Mouse (Mus musculus) myocyte (in vitro differentiated cells): ENCODE measurements around the gene Ccr6. TPM values are rescaled to one million over a fixed set of nuclear protein-coding genes. Genes with fewer than 3 reads are reported as not detected.
A peak's percentile ranks its signal among the peaks of the same experiment; 100 is the strongest.
"Not testable (repeated sequence)": the region's sequence is repeated elsewhere in the genome, so short reads cannot be mapped to it uniquely, and the experiment has no call there.

Experiments
- H3K27me3 ChIP-seq: one replicate; pipeline ENCODE4 v1.6.1; 2011; ENCODE audit not compliant: control insufficient read depth, insufficient read depth, insufficient read length
- H3K36me3 ChIP-seq: one replicate; pipeline ENCODE4 v1.6.1; 2011; ENCODE audit not compliant: control insufficient read depth, insufficient read depth
- H3K4me2 ChIP-seq: one replicate; pipeline ENCODE4 v1.6.1; 2011; ENCODE audit warnings: low read depth, control low read depth
- H3K4me3 ChIP-seq: one replicate; pipeline ENCODE4 v1.5.1; 2011; ENCODE audit warnings: mild to moderate bottlenecking, control low read depth, moderate library complexity
- H3K79me2 ChIP-seq: one replicate; pipeline ENCODE4 v1.6.1; 2011; ENCODE audit not compliant: control insufficient read depth, insufficient read depth
- H3ac ChIP-seq: one replicate; pipeline ENCODE4 v1.6.1; 2011; ENCODE audit not compliant: control insufficient read depth, insufficient read length
- CEBPB ChIP-seq: IDR thresholded peaks from 2 replicates; pipeline ENCODE4 v1.6.1; 2011; ENCODE audit warnings: mild to moderate bottlenecking, moderate library complexity; ENCODE audit not compliant: poor library complexity, insufficient read depth, severe bottlenecking
- E2F4 ChIP-seq: IDR thresholded peaks from one replicate; pipeline ENCODE4 v1.6.1; 2011; ENCODE audit warnings: mild to moderate bottlenecking, control low read depth, moderate library complexity; ENCODE audit not compliant: insufficient read depth
- MAX ChIP-seq: IDR thresholded peaks from one replicate; pipeline ENCODE4 v1.6.1; 2011; ENCODE audit warnings: low read depth, mild to moderate bottlenecking, control low read depth
- MYOD1 ChIP-seq, 3 experiments: IDR thresholded peaks; one replicate each; pipeline ENCODE4 v1.6.1; 2011; ENCODE audit warnings: control low read depth in 2 of 3, low read depth in 2 of 3, mild to moderate bottlenecking in 2 of 3, moderate library complexity in 1 of 3; ENCODE audit not compliant: insufficient read length in 2 of 3, control insufficient read depth in 1 of 3
- MYOG ChIP-seq, 3 experiments: IDR thresholded peaks; one replicate each; pipeline ENCODE4 v1.6.1; 2011; ENCODE audit warnings: control low read depth in 2 of 3, low read depth in 2 of 3, mild to moderate bottlenecking in 2 of 3; ENCODE audit not compliant: insufficient read length in 2 of 3, control insufficient read depth in 1 of 3, insufficient read depth in 1 of 3
- POLR2A ChIP-seq: IDR thresholded peaks from one replicate; pipeline ENCODE4 v1.6.1; 2011; ENCODE audit warnings: low read depth, mild to moderate bottlenecking, control low read depth, moderate library complexity; ENCODE audit not compliant: insufficient read length
- POLR2AphosphoS2 ChIP-seq: IDR thresholded peaks from one replicate; pipeline ENCODE4 v1.6.1; 2011; ENCODE audit warnings: low read depth, control low read depth; ENCODE audit not compliant: insufficient read length
- REST ChIP-seq: IDR thresholded peaks from one replicate; pipeline ENCODE4 v1.6.1; 2011; ENCODE audit warnings: mild to moderate bottlenecking, control low read depth, moderate library complexity; ENCODE audit not compliant: insufficient read depth, insufficient read length
- SRF ChIP-seq: IDR thresholded peaks from one replicate; pipeline ENCODE4 v1.6.1; 2011; ENCODE audit warnings: low read depth; ENCODE audit not compliant: control insufficient read depth, insufficient read length
- TCF12 ChIP-seq: IDR thresholded peaks from one replicate; pipeline ENCODE4 v1.6.1; 2011; ENCODE audit warnings: mild to moderate bottlenecking, control low read depth; ENCODE audit not compliant: poor library complexity, insufficient read depth, severe bottlenecking
- TCF3 ChIP-seq: IDR thresholded peaks from one replicate; pipeline ENCODE4 v1.6.1; 2011; ENCODE audit warnings: low read depth, control low read depth; ENCODE audit not compliant: insufficient read length
- USF1 ChIP-seq: IDR thresholded peaks from one replicate; pipeline ENCODE4 v1.6.1; 2011; ENCODE audit warnings: low read depth, mild to moderate bottlenecking, control low read depth, moderate library complexity
- polyA plus RNA-seq: library from polyadenylated mRNA; unstranded; fragments of >200 nt; fragmentation: generic; extraction: Trizol; gene quantifications from one replicate; pipeline ENCODE4 v1.2.1, GENCODE M21; 2012; ENCODE audit warnings: missing spikeins

Ccr6 gene
- polyA plus RNA-seq, 1 experiment: not detected

GRCm38 (mm10) chr17:8199067-8199935 is 36.5 kb upstream of the Ccr6 start:
- TF ChIP-seq MYOD1 (IDR thresholded peaks at IDR 0.05; ENCODE audit: control insufficient read depth in 1 of 3, insufficient read length in 2 of 3, low read depth in 2 of 3) (no peak), E2F4 (no peak), TCF12 (no peak), REST (no peak), MAX (no peak)
- H3K79me2 ChIP-seq: no peaks in the 10 kb centered on the region
- no peak overlapping the region for H3K4me2 ChIP-seq
- no peak overlapping the region for H3ac ChIP-seq
- H3K4me3 ChIP-seq: no peak overlapping the region
- no peaks in the 10 kb centered on the region for H3K27me3 ChIP-seq
- H3K36me3 ChIP-seq: peaks cover 16% of the 10 kb centered on the region

DNA sequence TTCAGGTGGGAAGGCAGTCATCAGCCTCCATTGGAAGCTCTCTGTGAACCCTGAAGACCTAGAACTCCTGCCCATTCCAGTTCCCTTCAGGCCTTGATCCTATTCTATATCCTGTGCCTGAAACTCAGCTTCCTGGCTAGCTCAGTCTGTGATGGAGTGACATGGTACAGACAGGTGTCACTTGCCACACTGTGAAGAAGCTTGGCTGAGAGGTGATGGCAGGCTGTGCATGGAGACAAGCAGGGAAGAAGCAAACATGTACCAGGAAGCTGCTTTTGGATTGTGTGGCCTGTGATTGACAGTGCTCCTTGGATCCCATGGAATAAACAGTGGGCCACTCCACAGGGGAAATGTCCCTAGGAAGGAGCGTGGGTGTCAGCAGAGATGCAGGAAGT is 35.9 kb upstream of the Ccr6 start:
- TF ChIP-seq TCF12: no peak
- no peak for TF ChIP-seq MYOD1 (IDR thresholded peaks at IDR 0.05; ENCODE audit: control insufficient read depth in 1 of 3, insufficient read length in 2 of 3, low read depth in 2 of 3)
- no peak for TF ChIP-seq MYOG (IDR thresholded peaks at IDR 0.05; ENCODE audit: control insufficient read depth in 1 of 3, insufficient read depth in 1 of 3, insufficient read length in 2 of 3, low read depth in 2 of 3)
- no peak for TF ChIP-seq POLR2AphosphoS2
- TF ChIP-seq MAX: no peak
- no peak for TF ChIP-seq POLR2A
- TF ChIP-seq REST: no peak
- TF ChIP-seq CEBPB: no peak
- no peak for TF ChIP-seq E2F4
- no peak for TF ChIP-seq USF1
- no peak for TF ChIP-seq TCF3
- no peak for TF ChIP-seq SRF
- no peaks in the 10 kb centered on the region for H3K27me3 ChIP-seq
- peaks cover 10% of the 10 kb centered on the region for H3K36me3 ChIP-seq
- no peaks in the 10 kb centered on the region for H3K79me2 ChIP-seq
- H3K4me3 ChIP-seq: no peak overlapping the region
- no peak overlapping the region for H3K4me2 ChIP-seq
- H3ac ChIP-seq: no peak overlapping the region

- TF ChIP-seq MYOD1 (IDR thresholded peaks at IDR 0.05; ENCODE audit: control insufficient read depth in 1 of 3, insufficient read length in 2 of 3, low read depth in 2 of 3): no peak
- no peak for TF ChIP-seq SRF
- no peak for TF ChIP-seq CEBPB
- no peaks in the 10 kb centered on the region for H3K79me2 ChIP-seq
- no peak overlapping the region for H3K4me2 ChIP-seq
- no peaks in the 10 kb centered on the region for H3K27me3 ChIP-seq
- H3K36me3 ChIP-seq: no peaks in the 10 kb centered on the region
- no peak overlapping the region for H3K4me3 ChIP-seq
- H3ac ChIP-seq: no peak overlapping the region
Observed at GRCm38 (mm10) chr17:8203487-8203886, 32.4 kb upstream of the Ccr6 start.

GRCm38 (mm10) chr17:8205221-8205631 is 30.6 kb upstream of the Ccr6 start:
- not testable (repeated sequence) for H3K36me3 ChIP-seq, H3K4me2 ChIP-seq, H3K79me2 ChIP-seq, H3ac ChIP-seq, H3K4me3 ChIP-seq
- peaks cover 11% of the 10 kb centered on the region for H3K27me3 ChIP-seq
- TF ChIP-seq TCF3: peak; percentile 86
- TF ChIP-seq MYOD1 (IDR thresholded peaks at IDR 0.05; ENCODE audit: control insufficient read depth in 1 of 3, insufficient read length in 2 of 3, low read depth in 2 of 3): peak in 2 of 3 experiments; percentile 82 to 85
- peak in 2 of 3 experiments; percentile 79 to 95 for TF ChIP-seq MYOG (IDR thresholded peaks at IDR 0.05; ENCODE audit: control insufficient read depth in 1 of 3, insufficient read depth in 1 of 3, insufficient read length in 2 of 3, low read depth in 2 of 3)

- Histone ChIP-seq H3K4me2 (no peak overlapping the region), H3K4me3 (no peak overlapping the region), H3ac (no peak overlapping the region), H3K36me3 (no peaks in the 10 kb centered on the region), H3K79me2 (no peaks in the 10 kb centered on the region), H3K27me3 (peaks cover 23% of the 10 kb centered on the region)
- TF ChIP-seq POLR2AphosphoS2: no peak
- TF ChIP-seq TCF3: no peak
- TF ChIP-seq MYOD1 (IDR thresholded peaks at IDR 0.05; ENCODE audit: control insufficient read depth in 1 of 3, insufficient read length in 2 of 3, low read depth in 2 of 3): no peak
- no peak for TF ChIP-seq SRF
- TF ChIP-seq CEBPB: no peak
- no peak for TF ChIP-seq REST
- TF ChIP-seq E2F4: no peak
- TF ChIP-seq TCF12: no peak
Observed at GRCm38 (mm10) chr17:8206691-8207090, 29.2 kb upstream of the Ccr6 start.
